Mouse (Mus musculus): ENCODE results near the gene Gemin4. TPM values are rescaled to one million over a fixed set of nuclear protein-coding genes. Genes with fewer than 3 reads are reported as not detected.
A peak's percentile ranks its signal among the peaks of the same experiment; 100 is the strongest.

Gemin4 gene
- polyA plus RNA-seq, 1 experiment from 2014 or later, result 22.3 TPM

DNA sequence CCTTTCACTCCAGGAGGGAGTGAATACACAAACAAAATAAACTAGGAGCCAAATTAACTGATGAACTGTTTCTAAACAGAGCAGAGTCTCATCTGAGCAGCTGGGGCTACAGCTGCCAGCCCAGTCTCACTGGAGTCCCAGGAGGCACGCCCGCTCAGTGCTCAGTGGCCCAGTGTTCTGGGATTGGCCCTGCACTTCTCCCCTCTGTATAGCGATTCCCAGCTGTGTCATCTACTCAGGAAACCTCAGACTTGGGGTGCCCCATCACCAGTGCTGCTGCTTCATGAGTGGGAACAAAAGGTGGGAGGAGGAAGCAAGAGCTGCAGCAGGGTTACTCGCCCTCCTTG, 36.4 kb upstream of the Gemin4 start:
- DNase-seq (ENCODE audit: low spot score), result no peak
- no peaks in the 10 kb centered on the region for H3K27me3 ChIP-seq (replicated peaks; ENCODE audit: control insufficient read depth, insufficient read depth, low read length)
- no peak overlapping the region for H3K4me2 ChIP-seq (ENCODE audit: low read depth, low read length)
- peaks cover 47% of the 10 kb centered on the region for H3K36me3 ChIP-seq (ENCODE audit: control insufficient read depth, insufficient read depth, low read length)
- H3K4me3 ChIP-seq (ENCODE audit: low read depth, low read length), result no peak overlapping the region
- no peak overlapping the region for H3K27ac ChIP-seq (replicated peaks; ENCODE audit: low read depth, low read length)
- no peak overlapping the region for H3K9ac ChIP-seq (ENCODE audit: low read depth, low read length)
- WGBS, result 74% methylated on average over 4 of the region's 4 CpGs
- no peaks in the 10 kb centered on the region for H3K9me3 ChIP-seq (ENCODE audit: control insufficient read depth, low read length)
- peak; percentile 30; the same call in 1 of the 2 replicates for ATAC-seq (ENCODE audit: low read depth)
- H3K4me1 ChIP-seq (ENCODE audit: control insufficient read depth, insufficient read depth, low read length), result 0 out of 2 replicates have a peak, but pooled peaks cover 11% of the 10 kb centered on the region

DNA sequence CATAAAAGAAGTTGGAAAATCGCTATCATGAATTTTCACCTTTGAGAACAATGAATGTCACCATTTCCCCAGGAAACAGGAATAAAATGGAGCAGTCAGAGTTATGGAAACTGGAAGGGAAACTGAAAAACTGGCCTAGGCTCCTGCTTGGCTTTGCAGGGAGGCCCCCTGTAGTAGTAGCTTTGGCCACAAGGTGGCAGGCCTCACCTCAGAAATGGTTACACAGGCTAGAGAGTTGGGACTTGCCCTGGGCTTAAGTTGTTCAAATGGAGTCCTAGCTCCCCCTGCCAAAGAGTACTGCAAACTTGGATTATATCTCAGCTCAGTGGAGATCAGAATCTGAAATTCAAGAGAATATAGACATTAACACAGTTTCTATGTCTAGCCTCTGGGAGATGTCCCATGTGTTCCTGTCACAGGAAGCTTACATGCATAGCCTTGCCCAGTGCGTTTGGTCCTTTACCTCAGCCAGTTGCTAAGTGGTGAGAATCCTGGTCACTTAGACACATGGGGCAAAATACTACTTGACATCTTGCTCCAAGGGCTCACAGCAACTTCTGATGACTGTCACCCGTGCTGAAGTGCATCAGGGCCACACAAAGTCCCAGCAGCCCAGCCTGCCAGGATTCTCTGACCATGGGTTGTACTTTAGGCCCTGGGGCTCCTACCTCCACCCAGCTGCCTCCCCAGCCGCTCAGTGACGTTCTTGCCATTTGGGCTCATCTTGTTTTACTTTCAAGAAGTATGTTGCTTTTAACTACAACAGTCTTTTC, 35.9 kb upstream of the Gemin4 start:
- 40% methylated on average over 5 of the region's 5 CpGs for WGBS
- Histone ChIP-seq H3K4me3 (ENCODE audit: low read depth, low read length) (no peak overlapping the region), H3K4me1 (ENCODE audit: control insufficient read depth, insufficient read depth, low read length) (0 out of 2 replicates have a peak, but pooled peaks cover 11% of the 10 kb centered on the region), H3K4me2 (ENCODE audit: low read depth, low read length) (no peak overlapping the region), H3K27ac (replicated peaks; ENCODE audit: low read depth, low read length) (peak overlapping the region; percentile 49), H3K27me3 (replicated peaks; ENCODE audit: control insufficient read depth, insufficient read depth, low read length) (no peaks in the 10 kb centered on the region), H3K36me3 (ENCODE audit: control insufficient read depth, insufficient read depth, low read length) (peaks cover 47% of the 10 kb centered on the region), H3K9ac (ENCODE audit: low read depth, low read length) (no peak overlapping the region), H3K9me3 (ENCODE audit: control insufficient read depth, low read length) (no peaks in the 10 kb centered on the region)
- ATAC-seq (ENCODE audit: low read depth), result peak; percentile 74
- peak; percentile 91 for DNase-seq (ENCODE audit: low spot score)

- no peak for ATAC-seq (ENCODE audit: low read depth)
- Histone ChIP-seq H3K4me2 (ENCODE audit: low read depth, low read length) (no peak overlapping the region), H3K27ac (replicated peaks; ENCODE audit: low read depth, low read length) (no peak overlapping the region), H3K4me3 (ENCODE audit: low read depth, low read length) (no peak overlapping the region), H3K9ac (ENCODE audit: low read depth, low read length) (no peak overlapping the region), H3K4me1 (ENCODE audit: control insufficient read depth, insufficient read depth, low read length) (0 out of 2 replicates have a peak, but pooled peaks cover 11% of the 10 kb centered on the region), H3K9me3 (ENCODE audit: control insufficient read depth, low read length) (no peaks in the 10 kb centered on the region), H3K27me3 (replicated peaks; ENCODE audit: control insufficient read depth, insufficient read depth, low read length) (no peaks in the 10 kb centered on the region), H3K36me3 (ENCODE audit: control insufficient read depth, insufficient read depth, low read length) (peaks cover 49% of the 10 kb centered on the region; the same call in 1 of the 2 replicates)
- peak; percentile 48 for DNase-seq (ENCODE audit: low spot score)
- 54% methylated on average over 3 of the region's 3 CpGs for WGBS
Measured at GRCm38 (mm10) chr11:76252036-76252435, 34.6 kb upstream of the Gemin4 start.

DNA sequence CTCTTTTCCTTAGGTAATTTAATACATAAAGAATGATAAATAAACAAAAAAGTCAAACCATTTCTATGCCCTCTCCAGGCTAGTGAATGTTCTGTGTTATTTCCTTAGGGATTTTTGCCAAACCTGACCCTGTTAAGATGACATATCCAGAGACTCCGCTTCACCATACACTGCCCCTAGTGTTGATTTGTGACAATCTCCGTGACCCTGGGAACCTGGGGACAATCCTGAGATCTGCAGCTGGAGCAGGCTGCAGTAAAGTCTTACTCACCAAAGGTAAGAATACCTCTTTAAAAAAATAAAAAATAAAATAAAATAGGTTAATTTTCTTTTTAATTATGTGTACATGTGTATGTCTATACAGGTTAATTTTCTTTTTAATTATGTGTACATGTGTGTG, 29.8 kb upstream of the Gemin4 start:
- H3K4me2 ChIP-seq (ENCODE audit: low read depth, low read length), result no peak overlapping the region
- peaks cover 43% of the 10 kb centered on the region; the same call in 1 of the 2 replicates for H3K36me3 ChIP-seq (ENCODE audit: control insufficient read depth, insufficient read depth, low read length)
- 48% methylated on average over 2 of the region's 2 CpGs for WGBS
- H3K4me1 ChIP-seq (ENCODE audit: control insufficient read depth, insufficient read depth, low read length), result peaks cover 14% of the 10 kb centered on the region
- no peak overlapping the region for H3K9ac ChIP-seq (ENCODE audit: low read depth, low read length)
- no peaks in the 10 kb centered on the region for H3K27me3 ChIP-seq (replicated peaks; ENCODE audit: control insufficient read depth, insufficient read depth, low read length)
- DNase-seq (ENCODE audit: low spot score), result no peak
- H3K4me3 ChIP-seq (ENCODE audit: low read depth, low read length), result no peak overlapping the region
- ATAC-seq (ENCODE audit: low read depth), result no peak
- no peak overlapping the region for H3K27ac ChIP-seq (replicated peaks; ENCODE audit: low read depth, low read length)
- no peaks in the 10 kb centered on the region for H3K9me3 ChIP-seq (ENCODE audit: control insufficient read depth, low read length)

DNA sequence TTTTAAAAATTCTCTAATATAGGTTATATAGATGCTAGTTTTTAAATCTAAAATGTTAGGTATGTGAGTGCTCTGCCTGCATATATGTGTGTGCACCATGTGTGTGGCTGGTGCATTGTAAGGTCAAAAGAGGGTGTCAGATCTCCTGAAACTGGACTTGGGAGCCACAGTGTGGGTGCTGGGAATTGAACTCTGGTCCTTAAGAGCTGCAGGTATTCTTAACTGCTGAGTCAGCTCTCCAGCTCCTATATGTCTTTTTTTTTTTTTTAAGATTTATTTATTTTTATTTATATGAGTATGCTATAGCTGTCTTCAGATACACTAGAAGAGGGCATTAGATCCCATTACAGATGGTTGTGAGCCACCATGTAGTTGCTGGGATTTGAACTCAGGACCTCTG, 29.0 kb upstream of the Gemin4 start:
- Histone ChIP-seq H3K9ac (ENCODE audit: low read depth, low read length) (no peak overlapping the region), H3K4me2 (ENCODE audit: low read depth, low read length) (no peak overlapping the region), H3K27ac (replicated peaks; ENCODE audit: low read depth, low read length) (no peak overlapping the region), H3K4me3 (ENCODE audit: low read depth, low read length) (no peak overlapping the region), H3K4me1 (ENCODE audit: control insufficient read depth, insufficient read depth, low read length) (peaks cover 14% of the 10 kb centered on the region), H3K9me3 (ENCODE audit: control insufficient read depth, low read length) (no peaks in the 10 kb centered on the region), H3K27me3 (replicated peaks; ENCODE audit: control insufficient read depth, insufficient read depth, low read length) (no peaks in the 10 kb centered on the region), H3K36me3 (ENCODE audit: control insufficient read depth, insufficient read depth, low read length) (peaks cover 40% of the 10 kb centered on the region; the same call in 1 of the 2 replicates)
- DNase-seq (ENCODE audit: low spot score) (no peak), ATAC-seq (ENCODE audit: low read depth) (no peak)

- ATAC-seq (ENCODE audit: low read depth), result peak; percentile 21; the same call in 1 of the 2 replicates
- peak overlapping the region; percentile 87 for H3K9ac ChIP-seq (ENCODE audit: low read depth, low read length)
- no peak for DNase-seq (ENCODE audit: low spot score)
- no peaks in the 10 kb centered on the region for H3K27me3 ChIP-seq (replicated peaks; ENCODE audit: control insufficient read depth, insufficient read depth, low read length)
- peak overlapping the region; percentile 78; the same call in 1 of the 2 replicates for H3K27ac ChIP-seq (replicated peaks; ENCODE audit: low read depth, low read length)
- H3K4me1 ChIP-seq (ENCODE audit: control insufficient read depth, insufficient read depth, low read length), result peaks cover 14% of the 10 kb centered on the region
- 1% methylated on average over 32 of the region's 34 CpGs for WGBS
- H3K4me2 ChIP-seq (ENCODE audit: low read depth, low read length), result peak overlapping the region; percentile 72
- H3K4me3 ChIP-seq (ENCODE audit: low read depth, low read length), result peak overlapping the region; percentile 90
- H3K9me3 ChIP-seq (ENCODE audit: control insufficient read depth, low read length), result no peaks in the 10 kb centered on the region
- peaks cover 38% of the 10 kb centered on the region for H3K36me3 ChIP-seq (ENCODE audit: control insufficient read depth, insufficient read depth, low read length)
Measured at GRCm38 (mm10) chr11:76243811-76244546, 26.5 kb upstream of the Gemin4 start.

GRCm38 (mm10) chr11:76242901-76243810, 25.7 kb upstream of the Gemin4 start, which contains the start of the genes Mrm3 and Glod4:
TSS of gene Mrm3 (plus strand) at chr11:76243715.
TSS of gene Glod4 (minus strand) at chr11:76243725.
- H3K4me3 ChIP-seq (ENCODE audit: low read depth, low read length), result peak within 1 kb of the TSS; percentile 90
- peak within 1 kb of the TSS; percentile 72 for H3K4me2 ChIP-seq (ENCODE audit: low read depth, low read length)
- 1% methylated on average over 47 of the region's 61 CpGs for WGBS
- ATAC-seq (ENCODE audit: low read depth), result peak; percentile 87
- no peaks in the 10 kb centered on the region for H3K27me3 ChIP-seq (replicated peaks; ENCODE audit: control insufficient read depth, insufficient read depth, low read length)
- peak within 1 kb of the TSS; percentile 87 for H3K9ac ChIP-seq (ENCODE audit: low read depth, low read length)
- peaks cover 14% of the 10 kb centered on the region for H3K4me1 ChIP-seq (ENCODE audit: control insufficient read depth, insufficient read depth, low read length)
- peaks cover 39% of the 10 kb centered on the region for H3K36me3 ChIP-seq (ENCODE audit: control insufficient read depth, insufficient read depth, low read length)
- no peaks in the 10 kb centered on the region for H3K9me3 ChIP-seq (ENCODE audit: control insufficient read depth, low read length)
- peak; percentile 95 for DNase-seq (ENCODE audit: low spot score)
- H3K27ac ChIP-seq (replicated peaks; ENCODE audit: low read depth, low read length), result peak within 1 kb of the TSS; percentile 78

GRCm38 (mm10) chr11:76239750-76240149, 22.3 kb upstream of the Gemin4 start:
- Histone ChIP-seq H3K36me3 (ENCODE audit: control insufficient read depth, insufficient read depth, low read length) (peaks cover 55% of the 10 kb centered on the region), H3K27me3 (replicated peaks; ENCODE audit: control insufficient read depth, insufficient read depth, low read length) (no peaks in the 10 kb centered on the region), H3K4me3 (ENCODE audit: low read depth, low read length) (no peak overlapping the region), H3K9ac (ENCODE audit: low read depth, low read length) (no peak overlapping the region), H3K4me2 (ENCODE audit: low read depth, low read length) (no peak overlapping the region), H3K4me1 (ENCODE audit: control insufficient read depth, insufficient read depth, low read length) (peaks cover 12% of the 10 kb centered on the region), H3K27ac (replicated peaks; ENCODE audit: low read depth, low read length) (no peak overlapping the region), H3K9me3 (ENCODE audit: control insufficient read depth, low read length) (no peaks in the 10 kb centered on the region)
- ATAC-seq (ENCODE audit: low read depth), result no peak
- 92% methylated on average over 2 of the region's 2 CpGs for WGBS
- no peak for DNase-seq (ENCODE audit: low spot score)

Measured in embryonic facial prominence, embryonic 14.5 days (tissue).